Mouse (Mus musculus): ENCODE data around the gene Lck. TPM values are rescaled to one million over a fixed set of nuclear protein-coding genes. Genes with fewer than 3 reads are reported as not detected.

Lck gene
- total RNA-seq, 2 experiments from 2014 or later: 4.8 to 5.8 TPM

DNA sequence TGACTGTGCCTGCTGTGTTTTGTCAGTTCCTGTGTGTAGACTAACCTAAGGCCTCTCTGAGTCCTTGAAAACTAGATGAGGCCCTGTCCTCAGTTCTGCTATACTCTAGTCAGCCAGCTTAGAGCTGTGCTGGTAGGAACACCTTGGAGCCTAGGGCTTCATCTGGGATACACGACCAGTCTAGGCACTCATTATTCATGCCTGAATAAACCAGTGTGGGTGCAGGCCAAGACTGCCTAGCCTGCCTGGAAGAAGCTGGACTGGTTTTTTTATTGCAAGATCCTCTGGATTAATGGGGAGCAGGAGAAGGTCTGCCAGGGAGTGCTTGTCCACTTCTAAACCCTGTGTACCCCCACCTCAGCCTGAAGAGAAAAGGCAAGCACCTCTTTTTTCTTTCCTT lies 13.5 kb upstream of the Lck start:
- ATAC-seq (replicated peaks; ENCODE audit: poor library complexity, severe bottlenecking): no peak

DNA sequence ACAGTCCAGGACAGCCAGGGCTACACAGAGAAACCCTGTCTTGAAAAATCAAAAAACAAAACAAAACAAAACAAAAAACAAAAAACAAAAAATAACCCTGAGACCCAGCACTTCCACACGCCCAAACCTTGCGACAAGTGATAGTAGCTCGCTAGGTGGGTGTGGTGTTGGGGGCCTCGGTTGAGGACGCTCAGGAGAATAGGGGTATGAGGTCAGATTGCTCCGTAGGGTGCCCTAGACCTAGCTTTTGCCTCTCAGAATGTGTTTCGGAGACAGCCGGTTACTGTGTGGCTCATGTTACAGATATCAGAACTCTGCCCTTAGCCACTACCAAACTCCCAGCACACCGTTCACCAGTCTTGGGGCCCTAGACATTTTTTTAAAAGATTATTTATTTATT lies 12.3 kb upstream of the Lck start:
- no peak for ATAC-seq (replicated peaks; ENCODE audit: poor library complexity, severe bottlenecking)

DNA sequence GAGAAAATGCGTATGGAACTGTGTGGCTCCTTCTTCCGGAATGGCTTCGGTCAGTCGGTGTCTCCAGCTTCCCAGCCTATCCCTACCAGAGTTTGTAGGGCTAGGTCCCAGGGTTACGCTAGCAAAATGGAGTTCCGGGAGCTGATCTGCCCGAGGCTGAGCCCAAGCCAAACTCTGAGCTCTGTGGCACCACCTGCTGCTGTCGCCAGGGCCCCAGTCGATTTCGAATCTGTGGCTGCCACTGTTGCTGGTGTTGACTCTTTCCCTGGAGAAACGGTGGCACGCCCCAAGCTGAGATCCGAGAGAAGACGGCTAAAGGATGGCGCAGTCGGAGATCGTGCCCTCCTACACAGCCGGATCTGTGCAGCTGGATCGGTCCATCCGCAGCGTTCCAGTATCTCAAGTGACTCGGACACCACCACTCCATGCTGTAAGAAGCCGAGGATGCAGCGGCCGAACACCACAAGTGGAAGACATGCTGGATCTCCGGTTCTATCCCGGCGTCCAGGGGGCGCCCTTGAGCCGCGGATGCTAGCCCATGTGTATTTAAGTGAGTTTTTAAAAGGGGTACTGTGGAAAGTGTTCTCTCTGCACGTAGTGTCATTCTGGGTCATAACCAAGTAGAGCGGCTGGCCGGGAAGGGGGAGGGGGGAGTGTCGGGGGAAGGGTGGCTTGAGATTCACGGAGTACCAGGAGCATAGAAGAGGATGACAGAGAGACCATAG lies 11.6 kb upstream of the Lck start:
- peak; percentile 82 for ATAC-seq (replicated peaks; ENCODE audit: poor library complexity, severe bottlenecking)

DNA sequence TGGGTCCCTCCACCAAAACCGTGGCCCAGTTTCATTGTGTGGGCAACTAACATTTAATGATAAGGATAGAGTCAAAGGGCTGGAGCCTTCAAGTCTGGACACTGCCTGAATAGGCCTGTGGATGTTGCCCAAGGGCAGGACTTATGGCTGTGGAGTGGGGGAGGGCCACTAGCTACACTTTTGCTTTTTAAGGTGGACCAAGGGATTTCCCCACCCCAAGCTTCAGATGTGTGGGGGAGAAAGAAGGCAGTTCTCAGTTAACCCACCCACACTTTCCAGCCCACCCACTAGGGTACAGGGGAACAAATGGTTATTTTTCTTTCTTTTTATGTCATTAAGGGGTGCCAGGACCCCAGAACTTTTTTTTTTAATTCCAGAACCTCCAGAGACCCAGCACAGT lies 10.9 kb upstream of the Lck start:
- ATAC-seq (replicated peaks; ENCODE audit: poor library complexity, severe bottlenecking): 0 out of 2 replicates have a peak, but pooled peaks have one; percentile 10

DNA sequence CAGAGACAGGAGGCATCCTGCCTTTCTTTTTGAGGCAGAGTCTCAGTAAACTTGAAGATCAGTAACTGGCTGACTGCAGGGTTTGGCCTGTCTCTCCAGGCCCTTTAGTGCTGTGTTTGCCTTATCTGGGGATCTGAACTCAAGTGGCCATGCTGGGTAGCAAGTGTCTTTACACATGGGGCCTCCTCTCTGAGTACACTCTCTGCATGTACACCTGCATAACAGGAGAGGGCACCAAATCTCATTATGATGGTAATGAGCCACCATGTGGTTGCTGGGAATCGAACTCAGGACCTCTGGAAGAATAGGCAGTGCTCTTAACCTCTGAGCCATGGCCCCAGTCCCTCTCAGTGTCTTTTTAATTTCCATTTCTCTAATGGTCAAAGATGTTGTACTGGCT lies 8.8 kb upstream of the Lck start:
- ATAC-seq (replicated peaks; ENCODE audit: poor library complexity, severe bottlenecking): no peak

DNA sequence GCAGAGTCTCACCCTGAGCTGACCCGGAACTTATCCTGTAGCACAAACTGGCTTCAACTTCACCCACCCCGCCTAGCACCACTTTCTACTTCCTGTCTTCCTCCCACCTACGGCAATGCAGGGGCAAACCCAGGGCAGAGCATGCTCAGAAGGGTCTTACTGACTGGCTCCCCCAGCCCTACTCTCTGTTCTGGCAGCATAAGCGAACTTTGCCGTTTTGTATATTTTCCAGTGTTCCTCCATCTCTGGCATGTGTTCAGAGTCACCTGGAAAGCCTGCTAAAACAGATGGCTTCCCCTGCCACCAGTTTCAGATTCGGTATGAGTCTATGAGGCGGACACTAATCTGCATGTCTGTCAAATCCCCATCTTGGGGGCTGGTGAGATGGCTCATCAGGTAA lies 6.9 kb upstream of the Lck start:
- ATAC-seq (replicated peaks; ENCODE audit: poor library complexity, severe bottlenecking): no peak

DNA sequence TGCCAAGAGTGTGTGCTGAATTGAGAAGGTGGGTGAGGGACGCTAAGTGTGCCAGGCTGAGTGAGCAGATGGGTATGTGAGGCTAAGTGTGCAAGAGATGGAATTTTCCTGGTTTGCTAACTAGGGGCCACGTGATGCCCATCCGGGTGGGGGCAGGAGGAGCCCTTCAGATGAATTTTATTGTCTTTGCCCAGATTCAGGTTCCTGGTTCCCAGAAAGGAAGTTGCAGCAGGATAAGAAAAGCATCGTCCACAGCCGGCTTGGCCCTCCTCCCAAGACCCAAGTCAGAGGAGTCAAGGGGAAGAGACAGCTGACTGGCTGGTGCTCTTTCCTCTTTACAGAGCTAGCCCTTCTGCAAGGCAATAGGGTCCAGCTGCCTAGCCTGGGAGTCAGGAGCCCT lies 5.0 kb upstream of the Lck start, which contains the start of gene Fam167b:
TSS of gene Fam167b (minus strand) at position 84 of the 400 bp plus-strand sequence.
- ATAC-seq (replicated peaks; ENCODE audit: poor library complexity, severe bottlenecking): peak; percentile 18; the same call in 1 of the 2 replicates

DNA sequence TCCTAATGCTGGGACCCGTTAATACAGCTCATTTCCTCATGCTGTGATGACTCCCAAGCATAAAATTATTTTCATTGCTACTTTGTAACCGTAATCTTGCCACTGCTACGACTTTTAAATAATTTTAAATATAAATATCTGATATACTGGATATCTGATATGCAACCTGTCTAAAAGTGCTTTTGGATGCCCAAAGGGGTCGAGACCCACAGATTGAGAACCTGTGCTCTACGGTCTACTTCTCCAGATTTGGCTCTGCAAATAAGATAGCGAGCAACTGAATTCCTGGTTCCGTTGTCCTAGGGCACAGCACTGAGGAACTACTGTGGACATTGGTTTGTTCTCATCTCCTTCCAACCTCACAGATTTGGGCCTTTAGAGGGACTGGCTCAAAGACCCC lies 4.2 kb upstream of the Lck start:
- ATAC-seq (replicated peaks; ENCODE audit: poor library complexity, severe bottlenecking): no peak

DNA sequence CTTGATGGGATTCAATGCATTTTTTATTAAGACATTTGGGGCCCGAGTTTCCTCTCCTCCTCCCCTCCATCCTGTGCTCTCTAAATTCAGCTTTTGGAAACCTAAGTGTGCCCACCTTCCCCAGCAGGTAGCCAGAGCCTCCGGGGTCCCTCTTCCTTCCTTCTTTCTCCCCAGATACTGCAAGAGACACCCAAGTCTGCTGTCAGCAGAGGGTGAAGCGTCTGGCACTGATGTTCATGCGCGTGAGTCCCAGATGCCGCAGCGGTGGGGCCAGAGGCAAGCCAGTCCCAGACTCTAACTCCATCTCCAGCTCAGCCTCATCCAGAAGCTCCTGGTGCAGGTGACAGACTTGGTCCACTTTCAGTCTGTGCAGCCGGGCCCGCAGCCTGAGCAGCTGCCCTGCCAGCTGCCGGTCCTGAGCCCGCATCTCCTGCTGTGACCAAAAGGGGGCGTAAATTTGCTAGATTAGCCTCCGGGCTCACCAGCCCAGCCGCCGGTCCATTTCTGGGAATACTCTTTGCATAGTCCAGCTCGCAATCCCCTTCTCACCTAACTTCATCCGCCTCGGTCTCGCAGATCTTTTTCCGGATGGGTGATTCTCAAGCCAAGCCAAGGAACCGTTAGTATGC lies 3.5 kb upstream of the Lck start:
- peak; percentile 60 for ATAC-seq (replicated peaks; ENCODE audit: poor library complexity, severe bottlenecking)

DNA sequence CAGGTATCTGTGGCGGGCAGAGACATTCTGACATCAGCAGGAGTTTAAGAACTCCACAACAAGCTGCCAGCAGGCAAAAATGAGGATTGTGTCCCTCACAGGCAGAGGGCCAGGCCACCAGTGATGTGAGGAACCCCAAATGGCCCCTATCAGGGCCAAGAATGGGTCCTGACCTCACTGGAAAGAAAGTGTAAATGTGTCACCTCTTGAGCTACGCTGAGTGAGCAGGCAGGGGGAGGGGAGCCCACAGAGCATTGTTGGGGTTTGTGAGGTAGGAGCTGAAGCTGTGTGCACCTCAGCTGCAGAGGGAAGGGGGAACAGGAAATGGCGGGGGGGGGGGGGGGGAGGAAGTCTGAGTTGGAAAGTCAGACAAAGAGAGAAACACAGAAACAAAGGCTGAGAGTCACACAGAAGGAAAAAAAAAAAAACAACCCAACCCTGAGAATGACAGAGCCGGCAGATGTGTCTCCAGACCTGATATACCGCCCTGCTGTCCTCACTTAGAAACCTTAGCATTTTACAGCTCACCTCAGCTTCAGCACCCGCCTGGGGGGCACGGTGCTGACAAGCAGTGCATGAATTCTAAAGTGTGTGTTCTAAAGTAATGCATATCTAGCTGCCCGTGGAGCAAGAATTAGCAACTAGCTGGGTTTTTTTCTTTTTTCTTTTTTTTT lies 1.9 kb upstream of the Lck start:
- ATAC-seq (replicated peaks; ENCODE audit: poor library complexity, severe bottlenecking): peak; percentile 77

DNA sequence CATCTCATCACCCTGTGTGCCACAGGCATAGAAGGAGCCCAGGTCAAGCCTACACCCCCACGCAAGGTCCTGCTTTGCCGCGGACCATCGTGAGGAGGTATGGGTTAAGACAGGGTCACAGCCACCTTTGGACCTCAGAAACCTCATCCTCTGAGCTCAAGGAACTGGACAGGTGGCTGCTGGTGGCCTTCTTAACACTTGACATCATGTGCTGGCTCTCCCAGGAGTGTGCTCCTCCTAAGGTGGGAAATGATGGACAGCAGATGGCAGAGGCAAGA lies 409 bp downstream of the Lck start:
- no peak for ATAC-seq (replicated peaks; ENCODE audit: poor library complexity, severe bottlenecking)

DNA sequence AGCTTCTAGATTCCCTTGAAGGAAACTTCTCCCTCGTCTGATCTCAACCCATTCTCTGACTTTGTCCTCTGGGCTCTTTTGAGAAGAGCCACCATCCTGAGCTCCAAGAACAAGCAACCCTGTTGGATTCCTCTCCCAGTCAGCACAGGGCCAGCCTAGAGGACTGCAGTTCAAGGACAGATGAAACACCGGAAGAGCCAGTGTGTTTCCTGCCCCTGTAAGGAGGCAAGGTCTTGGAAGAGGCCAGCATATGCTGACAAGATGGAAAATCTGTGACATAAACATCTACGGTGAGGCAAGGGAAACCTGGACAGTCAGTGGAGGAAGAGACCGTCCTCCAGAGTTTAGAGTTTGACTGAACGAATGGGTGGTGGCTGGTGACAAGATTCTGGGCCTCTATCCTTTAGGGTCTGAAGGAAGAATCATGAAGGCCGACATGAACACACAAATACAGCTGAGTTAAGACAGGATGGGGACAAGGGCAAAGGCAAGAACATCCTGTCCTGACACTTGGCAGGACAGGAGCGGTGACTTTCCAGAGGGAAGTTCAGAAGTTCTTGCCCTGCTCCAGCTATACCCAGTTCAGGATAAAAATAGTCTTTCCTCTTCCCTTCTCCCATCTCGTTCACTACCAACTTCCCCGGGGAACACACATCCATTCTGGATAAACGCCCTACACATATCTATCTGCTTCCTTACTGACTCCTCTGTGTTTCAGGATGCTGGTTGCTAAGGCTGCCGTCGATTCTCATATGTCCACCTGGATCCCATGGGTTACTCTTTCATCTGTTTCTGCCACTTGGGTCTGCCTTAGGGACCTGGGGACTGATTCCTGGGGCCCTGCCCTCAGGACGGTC lies 977 bp downstream of the Lck start:
- no peak for ATAC-seq (replicated peaks; ENCODE audit: poor library complexity, severe bottlenecking)

DNA sequence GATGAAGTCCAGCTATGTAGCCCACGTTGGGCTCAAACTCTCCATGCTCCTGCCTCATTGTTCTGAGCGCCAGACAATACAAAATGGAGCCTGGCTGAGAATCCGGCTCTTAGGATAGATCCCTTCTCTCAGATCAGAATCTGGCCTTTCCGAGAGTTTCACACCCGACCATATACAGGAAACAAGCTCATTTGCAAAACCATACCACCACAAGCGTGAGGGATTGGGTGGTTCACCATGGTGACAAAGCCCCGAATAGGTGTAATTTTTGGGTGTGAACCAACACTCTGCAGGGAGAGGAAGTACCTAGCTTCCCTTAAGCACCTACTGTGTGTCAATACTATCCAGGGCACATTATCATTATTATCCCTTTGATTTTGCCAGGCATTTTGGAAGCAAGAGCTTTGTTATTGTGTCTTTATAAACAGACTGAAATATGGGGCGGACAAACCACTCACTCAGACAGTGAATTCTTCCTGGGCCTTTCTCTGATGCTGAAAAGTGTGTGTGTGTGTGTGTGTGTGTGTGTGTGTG lies 1.8 kb downstream of the Lck start:
- ATAC-seq (replicated peaks; ENCODE audit: poor library complexity, severe bottlenecking): no peak

DNA sequence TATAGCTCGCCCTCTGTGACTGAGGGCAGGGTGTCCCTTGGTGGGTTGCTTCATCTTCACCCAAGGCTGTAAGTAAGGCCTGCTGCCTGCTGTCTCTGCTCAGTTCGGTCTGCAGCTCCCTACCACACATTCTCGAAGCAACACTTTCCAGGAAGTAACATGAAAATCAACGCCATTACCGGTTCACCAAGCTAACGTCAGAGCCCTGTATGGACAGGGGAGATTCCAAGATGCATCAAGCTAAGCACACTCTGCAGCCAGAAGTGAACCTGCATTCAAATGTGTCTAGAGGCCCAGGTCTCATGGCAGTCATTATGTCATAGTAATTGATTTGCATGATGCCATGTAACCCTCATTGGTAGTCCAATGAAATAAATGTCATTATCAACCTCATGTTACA lies 3.4 kb downstream of the Lck start:
- ATAC-seq (replicated peaks; ENCODE audit: poor library complexity, severe bottlenecking): no peak

DNA sequence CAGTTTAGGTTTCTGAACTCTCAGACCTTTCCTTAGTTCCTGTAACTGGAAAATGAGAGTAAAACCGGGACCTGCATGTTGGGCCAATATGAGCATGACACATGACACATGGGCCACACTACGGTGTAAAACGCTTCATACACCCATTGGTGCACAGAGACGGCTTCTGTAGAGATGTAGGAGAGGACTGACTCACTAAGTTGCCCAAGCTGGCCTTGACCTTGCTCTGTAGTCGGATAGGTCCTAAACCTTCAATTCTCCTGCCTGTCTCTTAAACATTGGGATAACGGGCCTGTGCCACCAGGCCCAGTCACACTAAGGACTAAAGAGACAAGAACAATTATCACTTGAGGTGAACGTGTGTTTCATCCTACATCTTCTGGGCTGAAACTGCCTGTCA lies 5.1 kb downstream of the Lck start:
- no peak for ATAC-seq (replicated peaks; ENCODE audit: poor library complexity, severe bottlenecking)

DNA sequence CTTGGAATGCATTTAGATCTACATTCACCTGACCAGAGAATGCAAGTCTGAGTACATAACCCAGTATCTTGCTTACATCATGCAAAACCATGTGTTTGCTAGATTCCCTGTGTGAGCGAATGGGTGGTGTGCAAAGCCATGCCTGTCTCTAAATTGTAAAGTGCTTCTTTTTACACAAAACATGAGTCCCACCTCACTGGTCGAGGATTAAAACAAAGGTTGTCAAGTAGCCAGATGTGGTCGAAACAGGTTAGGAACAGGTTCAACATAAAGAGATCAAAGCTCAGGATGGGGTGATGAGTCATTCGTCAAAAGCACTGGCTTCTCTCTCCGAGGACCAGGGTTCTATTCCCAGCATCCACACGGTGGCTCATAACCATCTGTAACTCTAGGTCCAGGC lies 8.3 kb downstream of the Lck start:
- ATAC-seq (replicated peaks; ENCODE audit: poor library complexity, severe bottlenecking): no peak

DNA sequence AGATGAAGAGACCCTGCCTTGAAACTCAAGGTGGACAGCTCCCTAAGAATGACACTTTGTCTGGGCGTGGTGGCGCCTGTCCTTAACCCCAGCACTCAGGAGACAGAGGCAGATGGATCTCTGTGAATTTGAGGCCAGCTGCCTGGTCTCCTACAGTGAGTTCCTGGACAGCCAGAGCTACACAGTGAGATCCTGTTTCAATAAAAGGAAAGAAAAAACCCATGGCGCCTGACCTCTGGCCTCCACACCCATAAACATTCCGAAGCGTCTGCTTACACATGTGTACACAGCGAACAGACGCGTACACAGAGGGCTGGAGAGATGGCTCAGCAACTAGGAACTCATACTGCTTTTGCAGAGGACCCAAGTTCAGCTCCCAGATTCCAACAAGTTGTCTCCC lies 9.7 kb downstream of the Lck start:
- ATAC-seq (replicated peaks; ENCODE audit: poor library complexity, severe bottlenecking): no peak

DNA sequence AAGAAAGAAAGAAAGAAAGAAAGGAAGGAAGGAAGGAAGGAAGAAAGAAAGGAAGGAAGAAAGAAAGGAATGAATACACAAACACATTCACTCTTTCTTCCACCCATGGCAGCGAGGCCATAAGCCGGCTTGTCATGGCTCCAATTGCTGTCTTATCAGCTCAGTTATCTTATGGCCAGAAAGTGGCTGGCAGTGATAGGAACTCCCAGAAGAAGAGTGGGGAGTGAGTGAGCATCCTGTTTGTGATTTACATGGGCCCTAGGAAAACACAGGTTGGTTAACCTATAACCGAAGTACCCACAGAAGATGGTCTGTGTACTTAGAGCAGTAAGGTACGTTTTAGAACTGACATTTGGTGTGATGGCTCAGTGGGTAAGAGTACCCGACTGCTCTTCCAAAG lies 12.3 kb downstream of the Lck start:
- no peak for ATAC-seq (replicated peaks; ENCODE audit: poor library complexity, severe bottlenecking)

DNA sequence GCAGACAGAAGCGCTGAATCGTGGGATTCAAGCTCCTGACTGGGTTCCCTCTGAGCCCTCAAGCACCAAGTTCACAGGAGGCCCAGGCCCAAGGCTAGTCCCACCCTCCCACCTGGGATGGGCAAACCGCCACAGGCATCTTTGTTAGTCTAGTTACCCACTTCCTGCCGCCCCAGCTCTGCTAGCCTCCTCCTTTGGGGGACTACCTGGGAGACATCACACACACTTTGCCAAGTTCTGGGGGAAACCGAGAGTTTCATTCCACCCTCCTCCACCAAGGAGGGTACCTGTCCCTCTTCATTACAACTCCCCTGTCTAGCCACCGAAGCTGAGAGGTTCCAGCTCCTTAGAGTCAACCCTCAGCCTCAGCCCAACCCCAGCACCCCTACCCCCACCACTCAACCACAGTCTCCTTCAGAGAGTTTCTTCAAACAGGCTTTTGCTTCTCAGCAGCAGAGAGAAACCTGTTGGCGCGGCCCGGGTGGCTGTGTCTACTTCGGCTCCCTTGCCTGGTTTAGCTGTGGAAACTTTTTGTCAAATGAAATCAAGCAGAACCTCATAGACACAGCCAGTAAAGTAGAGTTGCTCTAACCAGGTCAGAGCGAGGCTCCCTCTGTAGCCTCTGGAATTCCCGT lies 15.0 kb downstream of the Lck start:
- ATAC-seq (replicated peaks; ENCODE audit: poor library complexity, severe bottlenecking): no peak

DNA sequence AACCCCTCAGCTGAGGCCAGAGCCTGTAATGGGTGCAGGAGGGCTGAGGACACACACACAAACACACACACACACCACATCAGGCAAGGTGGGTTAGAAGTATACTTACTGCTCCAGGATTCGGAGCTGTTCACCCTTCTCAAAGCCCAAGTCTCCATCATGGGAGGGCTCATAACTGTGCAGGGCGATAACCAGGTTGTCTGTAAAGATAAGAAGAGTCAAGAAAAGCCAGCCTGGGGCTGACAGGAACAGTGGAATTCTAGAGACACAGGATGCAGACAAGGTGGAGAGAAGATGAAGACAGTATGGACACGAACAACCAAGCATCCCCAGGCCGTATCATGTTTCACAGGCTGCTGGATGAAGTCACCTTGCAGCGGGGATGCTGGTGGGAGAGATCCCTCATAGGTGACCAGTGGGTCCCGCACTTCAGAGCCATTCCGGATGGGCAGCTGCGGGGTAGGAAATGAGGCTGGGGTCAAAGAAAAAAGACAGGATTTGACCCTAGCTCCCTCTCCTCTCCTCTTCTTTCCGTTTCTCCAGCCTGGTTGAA lies 16.1 kb downstream of the Lck start:
- no peak for ATAC-seq (replicated peaks; ENCODE audit: poor library complexity, severe bottlenecking)

Measured in granulocyte monocyte progenitor cell, adult 5-6 weeks (primary cell).